Mouse (Mus musculus): Measurements from ENCODE around the gene Syt9.

Syt9 gene

GRCm38 (mm10) chr7:107370232-107371125 lies at the start of gene Syt9:
TSS of gene Syt9 (plus strand) at chr7:107370728.
- DNase-seq (ENCODE audit: low spot score), result peak; percentile 16

- DNase-seq (ENCODE audit: low spot score), result no peak
Measured at GRCm38 (mm10) chr7:107339013-107339412, 31.5 kb upstream of the Syt9 start.

- DNase-seq (ENCODE audit: low spot score), result no peak
Measured at GRCm38 (mm10) chr7:107339560-107340057, 30.9 kb upstream of the Syt9 start.

DNA sequence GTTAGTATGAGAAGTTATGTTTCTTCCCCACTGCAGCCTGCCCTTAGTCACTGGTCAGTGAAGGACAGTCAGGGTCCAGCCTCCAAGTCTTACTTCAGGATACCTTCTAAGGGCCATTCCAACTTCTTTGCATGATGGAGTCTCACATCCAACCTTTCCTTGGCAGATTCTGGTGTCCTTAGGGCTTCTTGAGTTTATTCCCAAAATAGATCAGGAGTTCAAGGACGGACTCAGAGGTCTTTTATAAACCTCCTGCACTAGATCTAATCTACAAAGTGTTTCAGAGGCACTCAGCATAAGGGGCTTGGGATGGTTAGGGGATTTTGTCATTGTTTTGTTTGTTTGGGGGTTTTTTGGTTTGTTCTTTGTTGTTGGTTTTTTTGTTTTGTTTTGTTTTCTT lies 30.3 kb upstream of the Syt9 start:
- DNase-seq (ENCODE audit: low spot score), result no peak

GRCm38 (mm10) chr7:107341519-107342190 lies 28.9 kb upstream of the Syt9 start:
- DNase-seq (ENCODE audit: low spot score), result no peak

DNA sequence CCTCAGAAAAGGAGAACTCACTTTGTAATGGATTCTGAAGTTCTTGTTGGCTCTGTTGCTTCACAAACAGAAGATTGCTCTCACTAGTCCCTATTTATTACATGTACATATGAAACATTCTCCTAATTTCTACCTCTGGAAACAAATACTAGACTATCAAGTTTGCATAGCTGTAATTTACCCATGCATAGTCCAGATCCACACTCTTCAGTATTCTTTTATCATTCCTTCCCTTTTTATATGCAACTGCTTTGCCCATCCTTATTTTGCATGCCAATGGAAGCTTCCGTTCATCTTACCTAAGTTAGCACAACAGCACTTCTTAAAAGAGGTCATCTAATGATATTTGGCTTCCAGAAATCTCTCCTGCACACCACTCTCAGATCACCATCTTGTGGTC lies 21.3 kb upstream of the Syt9 start:
- no peak for DNase-seq (ENCODE audit: low spot score)

DNA sequence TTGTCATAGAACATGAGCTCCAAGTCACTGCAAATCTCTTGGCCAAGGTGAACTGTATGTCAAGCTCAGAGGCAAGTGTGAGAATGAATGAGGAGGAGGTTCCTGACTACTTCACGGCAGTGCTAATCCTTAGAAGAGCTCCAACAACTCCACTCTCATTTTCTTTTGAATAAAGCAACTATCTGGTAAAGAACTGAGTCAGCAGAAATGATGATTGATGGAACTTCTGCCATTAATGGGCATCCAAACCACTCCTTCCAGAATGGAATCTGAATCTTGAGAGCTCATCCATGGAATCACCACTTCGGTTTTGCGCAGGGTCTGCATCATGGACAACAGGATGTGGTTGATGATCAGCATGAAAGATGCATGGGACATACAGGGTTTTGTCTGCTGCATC lies 8.4 kb upstream of the Syt9 start:
- no peak for DNase-seq (ENCODE audit: low spot score)

DNA sequence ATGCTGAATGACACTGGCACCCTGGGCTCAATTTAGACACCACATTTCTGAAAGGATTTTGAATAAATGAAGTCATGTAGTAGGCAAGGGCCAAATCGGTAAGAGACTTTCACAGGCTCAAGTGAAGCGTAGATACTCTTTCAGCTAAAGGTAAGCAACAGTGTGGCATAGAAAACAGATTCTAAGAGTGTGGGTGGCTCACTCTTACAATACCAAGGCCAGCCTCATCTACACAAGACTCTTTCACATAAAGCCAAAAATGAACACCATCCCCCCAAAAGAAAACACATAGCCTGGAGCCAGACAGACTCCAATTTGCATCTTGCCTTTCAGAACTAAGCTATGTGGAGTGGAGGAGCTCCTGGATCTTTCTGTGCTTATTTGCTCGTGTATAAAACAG lies 7.9 kb upstream of the Syt9 start:
- DNase-seq (ENCODE audit: low spot score), result no peak

DNA sequence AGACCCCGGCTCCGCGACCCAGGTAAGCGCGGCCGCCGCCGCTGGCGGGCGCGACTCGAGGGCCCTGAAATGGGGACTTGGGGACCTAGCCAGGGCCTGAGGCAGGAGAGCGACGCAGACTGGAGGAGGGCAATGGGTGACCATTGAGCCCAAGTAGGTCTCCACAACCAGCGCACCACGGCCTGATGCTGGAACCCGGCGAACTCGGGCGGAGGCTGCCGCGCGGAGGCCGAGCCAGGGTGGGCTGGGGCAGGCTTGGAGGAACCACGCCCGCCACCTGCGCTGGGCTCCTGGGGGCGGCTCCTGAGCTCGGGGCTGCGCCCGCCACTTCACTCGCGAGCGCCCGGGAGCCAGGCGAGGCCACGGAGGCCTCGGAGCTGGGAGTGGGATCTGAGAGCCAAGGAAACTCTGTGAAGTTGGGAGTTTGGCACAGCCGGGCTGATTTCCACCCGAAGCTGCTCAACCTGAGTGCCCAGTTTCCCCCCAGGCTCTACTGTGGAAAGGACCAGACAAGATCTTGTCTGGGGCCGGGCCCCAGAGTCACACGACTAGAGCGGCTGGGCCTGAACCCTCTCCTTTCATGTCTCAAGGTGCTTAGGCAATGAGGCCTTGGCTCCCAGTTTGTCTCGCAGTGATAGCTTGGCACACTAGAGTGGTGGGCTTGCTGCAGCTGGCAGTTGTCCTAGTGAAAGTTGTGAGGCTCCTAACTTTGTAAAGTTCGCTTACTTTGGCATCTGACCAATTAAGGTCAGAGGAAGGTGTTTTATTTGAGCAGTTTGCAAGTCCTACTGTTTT lies 795 bp downstream of the Syt9 start:
- DNase-seq (ENCODE audit: low spot score), result no peak

DNA sequence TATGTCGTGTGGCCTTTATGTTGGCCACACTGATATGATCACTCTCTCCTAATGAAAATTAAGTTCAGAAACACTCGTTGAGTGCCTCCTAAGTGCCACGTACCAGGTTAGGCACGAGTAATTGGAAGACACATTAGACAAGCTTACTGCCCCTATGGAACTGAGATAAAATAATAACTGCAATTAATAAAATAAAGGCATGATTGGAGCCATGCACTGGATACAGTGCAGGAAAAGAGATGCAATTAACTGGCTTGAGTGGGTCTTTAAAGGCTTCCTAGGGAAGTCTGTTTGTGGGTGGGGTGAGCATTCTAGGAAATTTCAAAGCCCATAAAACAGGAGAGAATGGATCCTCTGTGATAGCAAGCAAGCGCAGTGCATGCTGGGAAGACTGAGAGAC lies 10.0 kb downstream of the Syt9 start:
- no peak for DNase-seq (ENCODE audit: low spot score)

- no peak for DNase-seq (ENCODE audit: low spot score)
Measured at GRCm38 (mm10) chr7:107389604-107390003, 19.1 kb downstream of the Syt9 start.

DNA sequence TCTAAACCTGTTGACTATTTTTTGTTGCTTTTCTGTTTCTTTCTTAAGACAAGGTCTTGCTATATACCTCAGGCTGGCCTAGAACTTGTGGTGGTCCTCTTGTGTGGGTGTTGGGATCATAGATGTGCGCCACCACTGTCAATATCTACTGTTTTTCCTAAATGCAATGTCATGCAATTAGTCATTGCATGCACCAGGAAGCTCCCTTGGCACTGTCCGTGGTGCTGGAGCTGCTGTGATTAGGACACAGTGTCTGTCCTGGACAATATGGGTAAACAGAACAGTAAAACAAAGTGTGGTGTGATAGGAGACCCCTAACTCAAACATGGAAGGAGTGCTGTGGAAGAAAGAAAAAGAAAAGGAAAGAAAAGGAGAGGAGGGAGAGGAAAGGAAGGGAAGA lies 22.2 kb downstream of the Syt9 start:
- no peak for DNase-seq (ENCODE audit: low spot score)

DNA sequence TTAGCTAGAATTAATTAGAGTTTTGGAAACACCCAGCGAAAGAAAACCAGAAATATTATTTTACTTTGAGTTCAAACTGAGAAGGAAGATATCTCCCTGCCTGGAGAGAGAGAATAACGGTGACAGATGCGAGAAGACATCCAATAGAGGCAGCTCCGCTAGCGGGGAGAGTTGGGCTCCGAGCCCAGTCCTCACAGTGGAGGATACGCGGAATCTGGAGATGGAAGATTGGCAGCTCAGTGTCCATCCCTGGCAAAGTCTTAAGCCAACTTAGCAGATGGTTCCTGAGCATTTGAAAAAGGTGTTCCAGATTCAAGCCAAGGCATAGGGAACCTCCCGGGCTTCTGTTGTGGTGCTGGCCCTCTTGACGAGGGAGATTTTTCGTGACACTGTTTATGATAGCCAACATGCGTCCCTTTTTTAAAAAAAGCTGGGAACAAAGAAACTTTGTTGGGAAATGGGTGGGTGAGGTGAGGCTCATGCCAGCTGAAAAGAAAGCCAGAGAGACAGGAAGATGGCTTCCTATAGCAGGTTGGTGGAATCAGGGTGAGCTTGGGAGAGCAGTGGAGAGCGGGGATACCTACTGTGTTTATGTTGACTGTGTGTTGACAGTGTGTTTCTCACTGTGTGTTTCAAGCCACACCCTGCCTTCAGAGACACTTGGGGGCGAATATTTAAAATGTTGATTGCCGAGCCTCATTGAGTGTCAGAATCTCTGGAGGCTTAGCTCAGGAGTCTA lies 29.7 kb downstream of the Syt9 start:
- peak; percentile 53 for DNase-seq (ENCODE audit: low spot score)

GRCm38 (mm10) chr7:107403261-107403660 lies 32.7 kb downstream of the Syt9 start:
- DNase-seq (ENCODE audit: low spot score), result no peak

- no peak for DNase-seq (ENCODE audit: low spot score)
Measured at GRCm38 (mm10) chr7:107414928-107415327, 44.4 kb downstream of the Syt9 start.

- no peak for DNase-seq (ENCODE audit: low spot score)
Measured at GRCm38 (mm10) chr7:107417043-107417850, 46.7 kb downstream of the Syt9 start.

GRCm38 (mm10) chr7:107437381-107437780 lies 66.9 kb downstream of the Syt9 start:
- DNase-seq (ENCODE audit: low spot score), result no peak

- DNase-seq (ENCODE audit: low spot score), result no peak
Measured at GRCm38 (mm10) chr7:107444579-107444978, 74.1 kb downstream of the Syt9 start.

DNA sequence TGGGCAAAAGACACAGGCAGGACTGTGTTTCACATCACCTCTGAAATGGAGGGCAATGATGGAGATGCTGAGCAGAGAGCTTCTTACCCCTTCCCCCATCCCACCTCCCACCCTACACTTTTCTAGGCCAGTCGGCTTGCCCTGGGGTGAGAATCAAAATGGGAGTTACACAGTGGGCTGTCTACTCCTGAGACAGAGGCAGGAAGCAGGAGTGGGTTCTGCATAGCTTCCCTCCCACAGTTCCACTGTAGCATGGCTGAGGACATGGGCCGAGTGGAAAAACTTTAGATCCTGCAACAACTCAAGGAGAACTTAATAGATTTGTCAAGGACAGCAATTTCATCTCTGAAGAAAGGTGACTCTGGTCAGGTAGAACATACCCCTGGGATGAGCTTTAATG lies 84.1 kb downstream of the Syt9 start:
- no peak for DNase-seq (ENCODE audit: low spot score)

DNA sequence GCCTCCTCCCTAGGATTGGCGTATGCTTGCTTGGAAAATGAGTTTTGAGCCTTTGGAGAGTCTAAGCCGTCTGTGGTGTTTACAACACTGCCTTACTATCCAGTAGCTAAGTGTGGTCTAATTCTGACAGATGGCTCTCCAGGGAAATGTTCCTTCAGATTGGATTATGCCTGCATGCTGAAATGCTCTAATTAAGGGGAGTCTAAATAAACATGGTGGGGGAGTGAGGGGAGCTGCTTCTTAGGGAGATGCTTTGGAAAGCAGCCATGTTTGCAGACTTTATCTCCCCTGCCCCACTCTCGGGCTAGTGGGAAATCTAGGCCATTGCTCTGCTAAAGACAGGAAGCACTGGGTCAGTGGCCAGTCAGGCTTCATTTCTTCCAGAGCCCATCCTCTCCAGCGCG lies 84.6 kb downstream of the Syt9 start:
- DNase-seq (ENCODE audit: low spot score), result no peak

- no peak for DNase-seq (ENCODE audit: low spot score)
Measured at GRCm38 (mm10) chr7:107461167-107461566, 90.6 kb downstream of the Syt9 start.
